Mouse (Mus musculus): ENCODE data around the gene Arid1b. TPM values are rescaled to one million over a fixed set of nuclear protein-coding genes. Genes with fewer than 3 reads are reported as not detected.

Gene Arid1b
- total and polyA plus RNA-seq, 3 experiments = 11.8 to 27.8 (median 26.8) TPM

DNA sequence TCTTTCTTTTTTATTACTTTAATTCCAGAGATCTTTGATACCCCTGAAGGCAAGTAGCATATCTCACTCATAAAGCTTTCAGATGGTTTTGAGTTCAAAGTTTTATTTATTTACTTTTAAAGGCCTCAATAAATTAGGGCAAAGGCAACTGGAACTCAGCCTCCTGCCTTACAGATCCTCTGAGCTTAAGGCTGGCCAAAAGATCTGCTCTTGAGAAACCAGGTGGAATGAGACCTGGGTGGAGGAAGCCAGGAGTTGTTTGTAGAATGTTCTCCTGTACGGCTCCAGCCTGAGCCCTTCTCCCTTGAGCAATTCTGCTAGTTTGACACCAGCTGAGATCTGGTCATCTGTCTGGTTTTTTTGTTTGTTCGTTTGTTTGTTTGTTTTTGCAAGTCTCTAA, 46.7 kb upstream of the Arid1b start:
- no peaks in the 10 kb centered on the region for H3K36me3 ChIP-seq (ENCODE audit: control insufficient read depth, insufficient read depth, low read length)
- no peaks in the 10 kb centered on the region; the same call in 1 of the 2 replicates for H3K4me1 ChIP-seq (ENCODE audit: control insufficient read depth, insufficient read depth, low read length)
- no peak overlapping the region for H3K9ac ChIP-seq (ENCODE audit: low read depth, low read length)
- no peak overlapping the region for H3K4me3 ChIP-seq
- 87% methylated on average over 2 of the region's 2 CpGs for WGBS
- intact Hi-C loops (cut with DNase I) = no loop called here
- no peaks in the 10 kb centered on the region for H3K27me3 ChIP-seq (ENCODE audit: control insufficient read depth, insufficient read depth, low read length)
- no peak overlapping the region for H3K27ac ChIP-seq
- no peak for DNase-seq
- TF ChIP-seq POLR2A (IDR thresholded peaks at IDR 0.05; ENCODE audit: insufficient read depth, low read depth, low read length) (no peak), EP300 (IDR thresholded peaks at IDR 0.05; ENCODE audit: insufficient read depth, low read depth, low read length) (no peak), CTCF (IDR thresholded peaks at IDR 0.05) (no peak)
- H3K79me2 ChIP-seq (replicated peaks; ENCODE audit: control insufficient read depth, insufficient read depth, low read length) = no peaks in the 10 kb centered on the region

DNA sequence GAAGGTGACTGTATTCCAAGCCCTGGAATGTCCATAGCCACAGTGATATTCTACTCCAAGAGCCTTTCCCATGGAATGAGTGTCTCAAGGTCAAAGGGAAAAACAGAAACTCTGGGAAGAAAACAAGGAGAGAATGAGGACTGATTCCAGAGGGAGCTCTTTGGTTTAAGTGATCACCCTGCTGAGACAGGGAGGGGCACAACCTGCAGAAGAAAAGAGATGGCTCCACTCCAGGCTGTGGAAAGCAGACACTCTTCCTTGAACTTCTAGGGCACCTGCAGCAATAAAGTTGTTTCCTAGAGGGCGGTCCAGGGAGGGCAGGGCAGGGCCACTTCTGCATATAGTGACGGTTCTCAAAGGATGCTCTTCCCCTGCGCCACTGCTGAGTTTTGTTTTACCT, 45.6 kb upstream of the Arid1b start:
- TF ChIP-seq EP300 (IDR thresholded peaks at IDR 0.05; ENCODE audit: insufficient read depth, low read depth, low read length) (no peak), POLR2A (IDR thresholded peaks at IDR 0.05; ENCODE audit: insufficient read depth, low read depth, low read length) (no peak)
- no peak for DNase-seq
- Histone ChIP-seq H3K9ac (ENCODE audit: low read depth, low read length) (no peak overlapping the region), H3K4me3 (no peak overlapping the region), H3K36me3 (ENCODE audit: control insufficient read depth, insufficient read depth, low read length) (no peaks in the 10 kb centered on the region), H3K4me1 (ENCODE audit: control insufficient read depth, insufficient read depth, low read length) (no peaks in the 10 kb centered on the region; the same call in 1 of the 2 replicates), H3K27ac (no peak overlapping the region), H3K79me2 (replicated peaks; ENCODE audit: control insufficient read depth, insufficient read depth, low read length) (no peaks in the 10 kb centered on the region), H3K27me3 (ENCODE audit: control insufficient read depth, insufficient read depth, low read length) (no peaks in the 10 kb centered on the region)
- intact Hi-C loops (cut with DNase I) = no loop called here
- WGBS = 72% methylated on average over 3 of the region's 3 CpGs

GRCm38 (mm10) chr17:4954431-4954830, 39.7 kb upstream of the Arid1b start:
- Histone ChIP-seq H3K4me3 (no peak overlapping the region), H3K27ac (no peak overlapping the region), H3K27me3 (ENCODE audit: control insufficient read depth, insufficient read depth, low read length) (no peaks in the 10 kb centered on the region), H3K36me3 (ENCODE audit: control insufficient read depth, insufficient read depth, low read length) (no peaks in the 10 kb centered on the region), H3K4me1 (ENCODE audit: control insufficient read depth, insufficient read depth, low read length) (no peaks in the 10 kb centered on the region), H3K9ac (ENCODE audit: low read depth, low read length) (no peak overlapping the region), H3K79me2 (replicated peaks; ENCODE audit: control insufficient read depth, insufficient read depth, low read length) (no peaks in the 10 kb centered on the region)
- TF ChIP-seq EP300 (IDR thresholded peaks at IDR 0.05; ENCODE audit: insufficient read depth, low read depth, low read length) (no peak), POLR2A (IDR thresholded peaks at IDR 0.05; ENCODE audit: insufficient read depth, low read depth, low read length) (no peak), CTCF (IDR thresholded peaks at IDR 0.05) (no peak)
- WGBS = 85% methylated on average over 4 of the region's 4 CpGs
- no peak for DNase-seq
- intact Hi-C loops (cut with DNase I) = no loop called here

DNA sequence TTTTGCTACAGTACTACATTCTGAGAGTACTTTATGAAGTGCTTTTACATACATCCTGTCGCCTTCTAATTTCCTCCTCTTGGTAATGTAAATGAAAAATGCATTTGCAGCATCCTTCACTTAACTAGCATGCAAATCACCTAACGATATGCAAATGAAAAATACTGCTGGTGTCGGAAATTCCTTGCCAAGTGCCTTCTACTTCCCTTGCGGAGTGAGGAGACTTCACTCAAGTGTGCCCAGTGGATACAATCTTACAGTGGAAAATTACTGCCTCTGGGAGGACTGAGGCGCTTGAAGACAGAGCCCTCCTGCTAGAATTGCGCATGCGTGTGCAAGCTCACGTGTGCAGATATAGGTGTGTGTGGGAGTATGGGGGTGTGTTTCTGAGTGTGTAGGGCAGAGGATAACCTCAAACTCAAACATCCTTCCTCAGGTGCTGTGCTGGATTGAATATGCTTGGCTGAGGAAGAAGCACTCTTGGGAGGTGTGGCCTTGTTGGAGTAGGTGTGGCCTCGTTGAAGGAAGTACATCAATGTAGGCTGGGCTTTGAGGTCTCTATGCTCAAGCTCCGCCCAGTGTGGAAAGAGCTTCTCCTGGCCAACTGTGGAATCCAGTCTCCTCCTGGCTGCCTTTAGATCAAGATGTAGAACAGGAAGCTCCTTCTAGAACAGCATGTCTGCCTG, 29.8 kb upstream of the Arid1b start:
- H3K36me3 ChIP-seq (ENCODE audit: control insufficient read depth, insufficient read depth, low read length) = no peaks in the 10 kb centered on the region
- H3K9ac ChIP-seq (ENCODE audit: low read depth, low read length) = no peak overlapping the region
- H3K27me3 ChIP-seq (ENCODE audit: control insufficient read depth, insufficient read depth, low read length) = peaks cover 2% of the 10 kb centered on the region; the same call in 1 of the 2 replicates
- no peaks in the 10 kb centered on the region for H3K79me2 ChIP-seq (replicated peaks; ENCODE audit: control insufficient read depth, insufficient read depth, low read length)
- TF ChIP-seq EP300 (IDR thresholded peaks at IDR 0.05; ENCODE audit: insufficient read depth, low read depth, low read length) (no peak), CTCF (IDR thresholded peaks at IDR 0.05) (no peak), POLR2A (IDR thresholded peaks at IDR 0.05; ENCODE audit: insufficient read depth, low read depth, low read length) (no peak)
- no peak for DNase-seq
- no peak overlapping the region for H3K4me3 ChIP-seq
- no peaks in the 10 kb centered on the region for H3K4me1 ChIP-seq (ENCODE audit: control insufficient read depth, insufficient read depth, low read length)
- no peak overlapping the region for H3K27ac ChIP-seq
- intact Hi-C loops (cut with DNase I) = no loop called here
- 76% methylated on average over 10 of the region's 10 CpGs for WGBS

GRCm38 (mm10) chr17:4967201-4967600, 26.9 kb upstream of the Arid1b start:
- H3K36me3 ChIP-seq (ENCODE audit: control insufficient read depth, insufficient read depth, low read length) = no peaks in the 10 kb centered on the region
- no peak overlapping the region for H3K9ac ChIP-seq (ENCODE audit: low read depth, low read length)
- TF ChIP-seq CTCF (IDR thresholded peaks at IDR 0.05) (no peak), POLR2A (IDR thresholded peaks at IDR 0.05; ENCODE audit: insufficient read depth, low read depth, low read length) (no peak), EP300 (IDR thresholded peaks at IDR 0.05; ENCODE audit: insufficient read depth, low read depth, low read length) (no peak)
- no peaks in the 10 kb centered on the region for H3K79me2 ChIP-seq (replicated peaks; ENCODE audit: control insufficient read depth, insufficient read depth, low read length)
- intact Hi-C loops (cut with DNase I) = no loop called here
- peaks cover 2% of the 10 kb centered on the region; the same call in 1 of the 2 replicates for H3K27me3 ChIP-seq (ENCODE audit: control insufficient read depth, insufficient read depth, low read length)
- no peak for DNase-seq
- no peak overlapping the region for H3K4me3 ChIP-seq
- WGBS = 70% methylated on average over 4 of the region's 4 CpGs
- H3K27ac ChIP-seq = no peak overlapping the region
- H3K4me1 ChIP-seq (ENCODE audit: control insufficient read depth, insufficient read depth, low read length) = no peaks in the 10 kb centered on the region

DNA sequence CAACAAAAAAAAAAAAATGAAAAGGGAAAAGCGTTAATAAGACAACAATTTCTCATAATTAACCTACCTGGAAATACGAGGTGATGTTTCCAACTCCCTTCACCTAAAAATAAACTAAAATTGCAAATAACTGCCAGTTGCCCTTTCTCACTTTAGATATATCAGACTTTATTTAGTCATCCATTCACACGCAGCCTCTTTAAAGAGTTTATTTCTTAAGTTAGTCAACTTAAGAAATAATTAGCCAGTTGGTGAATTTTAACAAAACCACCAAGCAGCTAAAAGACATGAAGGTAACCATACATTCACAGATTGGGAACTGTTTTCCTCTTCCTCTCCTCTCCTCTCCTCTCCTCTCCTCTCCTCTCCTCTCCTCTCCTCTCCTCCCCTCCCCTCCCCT, 26.1 kb upstream of the Arid1b start:
- Histone ChIP-seq H3K4me1 (ENCODE audit: control insufficient read depth, insufficient read depth, low read length) (no peaks in the 10 kb centered on the region), H3K27ac (no peak overlapping the region), H3K36me3 (ENCODE audit: control insufficient read depth, insufficient read depth, low read length) (no peaks in the 10 kb centered on the region), H3K4me3 (no peak overlapping the region), H3K79me2 (replicated peaks; ENCODE audit: control insufficient read depth, insufficient read depth, low read length) (no peaks in the 10 kb centered on the region), H3K9ac (ENCODE audit: low read depth, low read length) (no peak overlapping the region), H3K27me3 (ENCODE audit: control insufficient read depth, insufficient read depth, low read length) (peaks cover 2% of the 10 kb centered on the region; the same call in 1 of the 2 replicates)
- DNase-seq = no peak
- intact Hi-C loops (cut with DNase I) = no loop called here
- TF ChIP-seq CTCF (IDR thresholded peaks at IDR 0.05) = no peak
- 90% methylated on average over 3 of the region's 3 CpGs for WGBS

All from heart, adult 2 months (tissue).